14 mouse cellular contexts compared by ENCODE assay signal in genomic region chr15:97657856-97658754, GRCm38 (mm10). TPM values are rescaled to one million over a fixed set of nuclear protein-coding genes. Genes with fewer than 3 reads are reported as not detected.
DNase-seq lines count a peak whose midpoint lies in the region; ATAC-seq and TF ChIP-seq lines count a peak whose summit lies in the region.
"Had no signal": no experiment of that assay in that cellular context is flagged by ENCODE, and none has a peak within 500 bp of the region (broad histone marks: within the 10 kb centered on the region; RNA-seq: fewer than 3 reads in every experiment).

No protein-coding gene starts in this region.

- no peak for TF ChIP-seq CTCF in heart, adult 2 months (IDR thresholded peaks at IDR 0.05)

- no peak overlapping the region for H3K4me3 ChIP-seq in heart, embryonic 12.5 days
- no peak overlapping the region for H3K4me3 ChIP-seq in heart, adult 2 months
- no peak overlapping the region for H3K4me3 ChIP-seq in midbrain, embryonic 12.5 days
- no peak overlapping the region for H3K4me3 ChIP-seq in forebrain, embryonic 13.5 days
- H3K4me3 ChIP-seq: limb, embryonic 15.5 days had no signal

- intact Hi-C loops in heart, adult 2 months (cut with DNase I) = no loop called here

- no peaks in the 10 kb centered on the region; the same call in 1 of the 2 replicates for H3K9me3 ChIP-seq in heart, embryonic 12.5 days (replicated peaks)
- no peaks in the 10 kb centered on the region for H3K9me3 ChIP-seq in midbrain, embryonic 12.5 days
- H3K9me3 ChIP-seq in forebrain, embryonic 13.5 days (replicated peaks) = no peaks in the 10 kb centered on the region
- H3K9me3 ChIP-seq: limb, embryonic 15.5 days had no signal

- H3K4me1 ChIP-seq in heart, embryonic 12.5 days (replicated peaks) = peaks cover 6% of the 10 kb centered on the region; the same call in 1 of the 2 replicates
- no peaks in the 10 kb centered on the region for H3K4me1 ChIP-seq in heart, adult 2 months (ENCODE audit: control insufficient read depth, insufficient read depth, low read length)
- peaks cover 8% of the 10 kb centered on the region; the same call in 1 of the 2 replicates for H3K4me1 ChIP-seq in midbrain, embryonic 12.5 days
- H3K4me1 ChIP-seq in forebrain, embryonic 13.5 days = no peaks in the 10 kb centered on the region
- H3K4me1 ChIP-seq: limb, embryonic 15.5 days had no signal

- no peak overlapping the region for H3K27ac ChIP-seq in heart, embryonic 12.5 days (ENCODE audit: poor library complexity, severe bottlenecking)
- no peak overlapping the region for H3K27ac ChIP-seq in heart, adult 2 months
- H3K27ac ChIP-seq in midbrain, embryonic 12.5 days (replicated peaks) = peak overlapping the region; percentile 56
- no peak overlapping the region for H3K27ac ChIP-seq in forebrain, embryonic 13.5 days
- H3K27ac ChIP-seq: limb, embryonic 15.5 days had no signal

- 62% methylated on average over 26 of the region's 26 CpGs for WGBS in heart, embryonic 12.5 days
- 61% methylated on average over 26 of the region's 26 CpGs for WGBS in heart, adult 2 months
- WGBS in midbrain, embryonic 12.5 days = 45% methylated on average over 26 of the region's 26 CpGs
- WGBS in forebrain, embryonic 13.5 days = 73% methylated on average over 26 of the region's 26 CpGs

- H3K79me2 ChIP-seq in heart, adult 2 months (replicated peaks; ENCODE audit: control insufficient read depth, insufficient read depth, low read length) = no peaks in the 10 kb centered on the region

- ATAC-seq in heart, embryonic 12.5 days (ENCODE audit: insufficient number of reproducible peaks, low FRiP score) = no peak
- peak; percentile 44 for ATAC-seq in granulocyte monocyte progenitor cell, adult 5-6 weeks (replicated peaks; ENCODE audit: poor library complexity, severe bottlenecking)
- ATAC-seq in midbrain, embryonic 12.5 days (ENCODE audit: low FRiP score, low read depth) = peak; percentile 80
- no peak for ATAC-seq in forebrain, embryonic 13.5 days
- no peak; the same call in 1 of the 2 replicates for ATAC-seq in frontal cortex, adult (ENCODE audit: low TSS enrichment)
- ATAC-seq: CD4-positive, CD25-positive, alpha-beta regulatory T cell, adult 4 months had no signal

- H3K36me3 ChIP-seq in heart, embryonic 12.5 days = no peaks in the 10 kb centered on the region
- no peaks in the 10 kb centered on the region for H3K36me3 ChIP-seq in heart, adult 2 months (ENCODE audit: control insufficient read depth, insufficient read depth, low read length)
- H3K36me3 ChIP-seq in midbrain, embryonic 12.5 days = no peaks in the 10 kb centered on the region
- no peaks in the 10 kb centered on the region for H3K36me3 ChIP-seq in forebrain, embryonic 13.5 days (ENCODE audit: poor library complexity, severe bottlenecking)
- H3K36me3 ChIP-seq: limb, embryonic 15.5 days had no signal

- TF ChIP-seq POLR2A in heart, adult 2 months (IDR thresholded peaks at IDR 0.05; ENCODE audit: insufficient read depth, low read depth, low read length) = no peak

- peak overlapping the region; percentile 23; the same call in 1 of the 2 replicates for H3K4me2 ChIP-seq in heart, embryonic 12.5 days
- H3K4me2 ChIP-seq in midbrain, embryonic 12.5 days (replicated peaks) = peak overlapping the region; percentile 23
- H3K4me2 ChIP-seq in forebrain, embryonic 13.5 days = no peak overlapping the region
- H3K4me2 ChIP-seq: limb, embryonic 15.5 days had no signal

- no peaks in the 10 kb centered on the region for H3K27me3 ChIP-seq in heart, embryonic 12.5 days (replicated peaks)
- no peaks in the 10 kb centered on the region for H3K27me3 ChIP-seq in heart, adult 2 months (ENCODE audit: control insufficient read depth, insufficient read depth, low read length)
- peaks cover 36% of the 10 kb centered on the region for H3K27me3 ChIP-seq in midbrain, embryonic 12.5 days
- H3K27me3 ChIP-seq in forebrain, embryonic 13.5 days = no peaks in the 10 kb centered on the region
- H3K27me3 ChIP-seq: limb, embryonic 15.5 days had no signal

- no peak overlapping the region; the same call in 1 of the 2 replicates for H3K9ac ChIP-seq in heart, embryonic 12.5 days
- no peak overlapping the region for H3K9ac ChIP-seq in heart, adult 2 months (ENCODE audit: low read depth, low read length)
- H3K9ac ChIP-seq in midbrain, embryonic 12.5 days (replicated peaks) = no peak overlapping the region
- no peak overlapping the region for H3K9ac ChIP-seq in forebrain, embryonic 13.5 days
- H3K9ac ChIP-seq: limb, embryonic 15.5 days had no signal

- no peak for TF ChIP-seq EP300 in heart, adult 2 months (IDR thresholded peaks at IDR 0.05; ENCODE audit: insufficient read depth, low read depth, low read length)

- DNase-seq in heart, adult 2 months = no peak
- peak; percentile 39 for DNase-seq in R1 (ENCODE audit: low read depth, low spot score)
- DNase-seq: adrenal gland, adult 8-10 months; cerebellum, adult 11-12 months; heart, postnatal 4 days; kidney, postnatal 10 days; lung, postnatal 14 days had no signal

RNA-seq across cellular contexts. Expression of gene Rpap3, which starts 47.5 kb away (rescaled TPM):
- 21.5 and 23.7 TPM in 2 replicates for polyA plus RNA-seq in heart, embryonic 12.5 days (2016; fragmentation: Nextera tagmentation; extraction: Ambion mirVana)
- total RNA-seq in heart, adult 2 months (2021) = 10 to 100 TPM; 12.7 to 14.2 TPM
- polyA plus RNA-seq in heart, adult 2 months (2012; rRNA removed) = 4.4 and 7.4 TPM in 2 replicates
- total RNA-seq in granulocyte monocyte progenitor cell, adult 5-6 weeks (2014; fragmentation: Nextera tagmentation) = 25.7 and 31.1 TPM in 2 replicates
- 33.2 and 46.7 TPM in 2 replicates for total RNA-seq in granulocyte monocyte progenitor cell, adult 5-6 weeks (2017)
- polyA plus RNA-seq in midbrain, embryonic 12.5 days (2016; fragmentation: Nextera tagmentation; extraction: Ambion mirVana) = 40.2 and 40.9 TPM in 2 replicates
- 30.1 and 32.7 TPM in 2 replicates for polyA plus RNA-seq in forebrain, embryonic 13.5 days (2015; fragmentation: Nextera tagmentation; extraction: Ambion mirVana)

Comparison
In these comparisons a context has a peak if more than half of its experiments do, and no peak if none do; other contexts are left out.
1. ATAC-seq: peak in granulocyte monocyte progenitor cell, adult 5-6 weeks (single experiment) and midbrain, embryonic 12.5 days (single experiment); none in heart, embryonic 12.5 days (single experiment), forebrain, embryonic 13.5 days (single experiment) and frontal cortex, adult (single experiment).